Mouse (Mus musculus): ENCODE data around the gene Olfr31. TPM values are rescaled to one million over a fixed set of nuclear protein-coding genes. Genes with fewer than 3 reads are reported as not detected.

Gene Olfr31
- total and polyA plus RNA-seq, 3 experiments: 0.16 TPM; not detected in 2

DNA sequence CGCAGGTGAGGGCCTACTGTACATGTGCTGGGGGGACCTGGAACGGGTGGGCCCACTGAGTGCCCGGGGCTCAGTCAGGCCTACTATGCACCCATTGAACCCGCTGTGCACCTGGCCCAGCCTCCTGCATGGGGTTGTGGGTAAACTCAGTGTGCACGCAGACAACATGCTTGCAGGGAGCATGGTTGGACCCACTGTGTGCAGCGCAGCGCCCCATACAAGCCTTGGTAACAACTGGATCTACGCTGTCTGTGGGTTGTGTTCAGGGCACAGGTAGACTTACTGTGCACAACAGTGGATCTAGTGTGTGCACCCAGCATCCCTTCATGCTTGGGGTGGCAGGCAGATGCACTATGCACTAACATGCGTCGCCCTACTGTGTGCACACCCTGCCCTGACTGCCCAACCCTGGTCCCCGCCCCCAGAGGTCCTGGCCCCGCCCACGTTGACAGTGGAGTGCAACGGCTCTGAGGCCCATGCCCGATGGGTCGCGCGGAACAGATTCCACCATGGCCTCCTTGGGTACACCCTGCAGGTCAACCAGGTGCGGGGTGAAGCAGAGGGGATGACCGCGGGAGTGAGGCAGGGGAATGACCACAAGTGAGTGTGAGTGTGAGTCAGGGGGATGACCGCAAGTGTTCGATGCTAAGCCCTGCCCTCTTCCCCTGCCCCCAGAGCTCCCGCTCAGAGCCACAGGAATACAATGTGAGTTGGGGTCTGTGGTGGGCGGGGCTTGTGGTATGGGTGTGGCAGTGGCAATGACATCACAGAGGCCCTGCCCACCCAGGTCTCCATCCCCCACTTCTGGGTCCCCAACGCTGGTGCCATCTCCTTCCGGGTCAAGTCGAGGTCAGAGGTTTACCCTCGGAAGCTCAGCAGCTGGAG is 27.9 kb downstream of the Olfr31 start:
- ATAC-seq (ENCODE audit: extremely low read depth, insufficient number of reproducible peaks, low FRiP score, poor library complexity, severe bottlenecking): no peak
- Histone ChIP-seq H3K27me3 (ENCODE audit: insufficient read depth, low read length) (no peaks in the 10 kb centered on the region), H3K4me1 (ENCODE audit: insufficient read depth, low read depth, low read length) (peaks cover 14% of the 10 kb centered on the region), H3K36me3 (replicated peaks) (peaks cover 63% of the 10 kb centered on the region), H3K9me3 (replicated peaks) (peaks cover 75% of the 10 kb centered on the region), H3K4me3 (ENCODE audit: low read depth, low read length) (peak overlapping the region; percentile 38; the same call in 1 of the 2 replicates)
- no peak for DNase-seq (ENCODE audit: low spot score)
- TF ChIP-seq GATA2 (IDR thresholded peaks at IDR 0.05; ENCODE audit: borderline replicate concordance, low read depth, low read length): no peak
- no peak for TF ChIP-seq POLR2AphosphoS5 (IDR thresholded peaks at IDR 0.05; ENCODE audit: insufficient replicate concordance, low read depth, low read length)
- TF ChIP-seq GATA1 (IDR thresholded peaks at IDR 0.05; ENCODE audit: borderline replicate concordance, low read length): no peak
- TF ChIP-seq CTCF (IDR thresholded peaks at IDR 0.05; ENCODE audit: low read depth, low read length): no peak
- no peak for TF ChIP-seq TAL1 (conservative IDR thresholded peaks at IDR 0.05; ENCODE audit: low read depth, low read length)

GRCm38 (mm10) chr14:14351148-14351455 is 28.5 kb downstream of the Olfr31 start:
- no peak for TF ChIP-seq GATA2 (IDR thresholded peaks at IDR 0.05; ENCODE audit: borderline replicate concordance, low read depth, low read length)
- TF ChIP-seq POLR2AphosphoS5 (IDR thresholded peaks at IDR 0.05; ENCODE audit: insufficient replicate concordance, low read depth, low read length): no peak
- TF ChIP-seq GATA1 (IDR thresholded peaks at IDR 0.05; ENCODE audit: borderline replicate concordance, low read length): no peak
- TF ChIP-seq CTCF (IDR thresholded peaks at IDR 0.05; ENCODE audit: low read depth, low read length): no peak
- TF ChIP-seq TAL1 (conservative IDR thresholded peaks at IDR 0.05; ENCODE audit: low read depth, low read length): no peak
- no peaks in the 10 kb centered on the region for H3K27me3 ChIP-seq (ENCODE audit: insufficient read depth, low read length)
- ATAC-seq (ENCODE audit: extremely low read depth, insufficient number of reproducible peaks, low FRiP score, poor library complexity, severe bottlenecking): no peak
- no peak overlapping the region for H3K4me3 ChIP-seq (ENCODE audit: low read depth, low read length)
- H3K9me3 ChIP-seq (replicated peaks): peaks cover 77% of the 10 kb centered on the region
- no peak for DNase-seq (ENCODE audit: low spot score)
- peaks cover 11% of the 10 kb centered on the region for H3K4me1 ChIP-seq (ENCODE audit: insufficient read depth, low read depth, low read length)
- peaks cover 63% of the 10 kb centered on the region for H3K36me3 ChIP-seq (replicated peaks)

GRCm38 (mm10) chr14:14351721-14352590 is 29.3 kb downstream of the Olfr31 start:
- Histone ChIP-seq H3K4me1 (ENCODE audit: insufficient read depth, low read depth, low read length) (peaks cover 6% of the 10 kb centered on the region; the same call in 1 of the 2 replicates), H3K4me3 (ENCODE audit: low read depth, low read length) (no peak overlapping the region)

GRCm38 (mm10) chr14:14352606-14353005 is 30.0 kb downstream of the Olfr31 start:
- no peak for ATAC-seq (ENCODE audit: extremely low read depth, insufficient number of reproducible peaks, low FRiP score, poor library complexity, severe bottlenecking)
- TF ChIP-seq CTCF (IDR thresholded peaks at IDR 0.05; ENCODE audit: low read depth, low read length) (no peak), TAL1 (conservative IDR thresholded peaks at IDR 0.05; ENCODE audit: low read depth, low read length) (no peak), GATA2 (IDR thresholded peaks at IDR 0.05; ENCODE audit: borderline replicate concordance, low read depth, low read length) (no peak), GATA1 (IDR thresholded peaks at IDR 0.05; ENCODE audit: borderline replicate concordance, low read length) (no peak), POLR2AphosphoS5 (IDR thresholded peaks at IDR 0.05; ENCODE audit: insufficient replicate concordance, low read depth, low read length) (no peak)
- Histone ChIP-seq H3K4me3 (ENCODE audit: low read depth, low read length) (no peak overlapping the region), H3K9me3 (replicated peaks) (peaks cover 68% of the 10 kb centered on the region), H3K27me3 (ENCODE audit: insufficient read depth, low read length) (no peaks in the 10 kb centered on the region), H3K36me3 (replicated peaks) (peaks cover 59% of the 10 kb centered on the region), H3K4me1 (ENCODE audit: insufficient read depth, low read depth, low read length) (peaks cover 6% of the 10 kb centered on the region; the same call in 1 of the 2 replicates)
- no peak for DNase-seq (ENCODE audit: low spot score)

More at GRCm38 (mm10) chr14:14351721-14352590, 29.3 kb downstream of the Olfr31 start:
- DNase-seq (ENCODE audit: low spot score): no peak
- Histone ChIP-seq H3K9me3 (replicated peaks) (peaks cover 74% of the 10 kb centered on the region), H3K27me3 (ENCODE audit: insufficient read depth, low read length) (no peaks in the 10 kb centered on the region), H3K36me3 (replicated peaks) (peaks cover 63% of the 10 kb centered on the region)
- ATAC-seq (ENCODE audit: extremely low read depth, insufficient number of reproducible peaks, low FRiP score, poor library complexity, severe bottlenecking): no peak
- TF ChIP-seq GATA1 (IDR thresholded peaks at IDR 0.05; ENCODE audit: borderline replicate concordance, low read length) (no peak), CTCF (IDR thresholded peaks at IDR 0.05; ENCODE audit: low read depth, low read length) (no peak), POLR2AphosphoS5 (IDR thresholded peaks at IDR 0.05; ENCODE audit: insufficient replicate concordance, low read depth, low read length) (no peak), GATA2 (IDR thresholded peaks at IDR 0.05; ENCODE audit: borderline replicate concordance, low read depth, low read length) (no peak), TAL1 (conservative IDR thresholded peaks at IDR 0.05; ENCODE audit: low read depth, low read length) (no peak)

GRCm38 (mm10) chr14:14353081-14353732 is 30.6 kb downstream of the Olfr31 start:
- H3K4me1 ChIP-seq (ENCODE audit: insufficient read depth, low read depth, low read length): no peaks in the 10 kb centered on the region
- DNase-seq (ENCODE audit: low spot score): no peak
- no peaks in the 10 kb centered on the region for H3K27me3 ChIP-seq (ENCODE audit: insufficient read depth, low read length)
- ATAC-seq (ENCODE audit: extremely low read depth, insufficient number of reproducible peaks, low FRiP score, poor library complexity, severe bottlenecking): no peak
- no peak overlapping the region for H3K4me3 ChIP-seq (ENCODE audit: low read depth, low read length)
- peaks cover 53% of the 10 kb centered on the region for H3K36me3 ChIP-seq (replicated peaks)
- no peak for TF ChIP-seq GATA2 (IDR thresholded peaks at IDR 0.05; ENCODE audit: borderline replicate concordance, low read depth, low read length)
- no peak for TF ChIP-seq GATA1 (IDR thresholded peaks at IDR 0.05; ENCODE audit: borderline replicate concordance, low read length)
- no peak for TF ChIP-seq CTCF (IDR thresholded peaks at IDR 0.05; ENCODE audit: low read depth, low read length)
- no peak for TF ChIP-seq POLR2AphosphoS5 (IDR thresholded peaks at IDR 0.05; ENCODE audit: insufficient replicate concordance, low read depth, low read length)
- no peak for TF ChIP-seq TAL1 (conservative IDR thresholded peaks at IDR 0.05; ENCODE audit: low read depth, low read length)
- peaks cover 62% of the 10 kb centered on the region for H3K9me3 ChIP-seq (replicated peaks)

Data from G1E (cell line).